In genomic region chr5:134251083-134251482, GRCm38 (mm10) we compare ENCODE assay signal across 25 mouse cellular contexts.
"Had no signal": no experiment of that assay in that cellular context is flagged by ENCODE, and none has a peak within 500 bp of the region (broad histone marks: within the 10 kb centered on the region; RNA-seq: fewer than 3 reads in every experiment).

No protein-coding gene starts in this region.

- DNase-seq: gastrocnemius, adult 2 months; gastrocnemius, postnatal 10 days; gastrocnemius, postnatal 25 days; heart, adult 18-20 months; heart, postnatal 10 days; heart, postnatal 4 days; kidney, adult 18-20 months; kidney, adult 8-10 months; kidney, postnatal 14 days; kidney, postnatal 36 days; layer of hippocampus, adult 9-11 months; layer of hippocampus, postnatal 36 days; left cerebral cortex, postnatal 4 days had no signal

- H3K4me2 ChIP-seq: heart, embryonic 12.5 days; hindbrain, embryonic 12.5 days; hindbrain, embryonic 14.5 days; intestine, embryonic 15.5 days; limb, embryonic 13.5 days; limb, embryonic 15.5 days had no signal

- H3K27ac ChIP-seq: gastrocnemius, adult 2 months; heart, embryonic 10.5 days; hindbrain, embryonic 10.5 days; hindbrain, embryonic 12.5 days; hindbrain, embryonic 14.5 days; intestine, embryonic 15.5 days; limb, embryonic 13.5 days; limb, embryonic 15.5 days had no signal

- H3K4me1 ChIP-seq: heart, embryonic 10.5 days; heart, embryonic 12.5 days; hindbrain, embryonic 10.5 days; hindbrain, embryonic 12.5 days; intestine, embryonic 15.5 days; limb, embryonic 13.5 days; limb, embryonic 15.5 days had no signal

- H3K9ac ChIP-seq: heart, embryonic 12.5 days; hindbrain, embryonic 12.5 days; hindbrain, embryonic 14.5 days; intestine, embryonic 15.5 days; limb, embryonic 13.5 days; limb, embryonic 15.5 days had no signal

- H3K27me3 ChIP-seq: heart, embryonic 12.5 days; hindbrain, embryonic 12.5 days; intestine, embryonic 15.5 days; limb, embryonic 13.5 days; limb, embryonic 15.5 days had no signal

- H3K9me3 ChIP-seq: heart, embryonic 10.5 days; heart, embryonic 12.5 days; hindbrain, embryonic 10.5 days; hindbrain, embryonic 12.5 days; intestine, embryonic 15.5 days; limb, embryonic 13.5 days; limb, embryonic 15.5 days had no signal

- H3K4me3 ChIP-seq: gastrocnemius, adult 2 months; heart, embryonic 10.5 days; heart, embryonic 12.5 days; hindbrain, embryonic 10.5 days; hindbrain, embryonic 12.5 days; intestine, embryonic 15.5 days; limb, embryonic 13.5 days; limb, embryonic 15.5 days had no signal

- ATAC-seq: forebrain, embryonic 16.5 days; hindbrain, embryonic 16.5 days; inflammation-experienced regulatory T-cells, adult 6 months; intestine, embryonic 15.5 days; intestine, postnatal 0 days had no signal
